ENCODE assay signal across 8 mouse cellular contexts in genomic region chr2:167942926-167943633, GRCm38 (mm10). TPM values are rescaled to one million over a fixed set of nuclear protein-coding genes. Genes with fewer than 3 reads are reported as not detected.
DNase-seq lines count a peak whose midpoint lies in the region; ATAC-seq lines count a peak whose summit lies in the region.

No protein-coding gene starts in this region.

- WGBS in forebrain, embryonic 15.5 days = 56% methylated on average over 12 of the region's 12 CpGs
- WGBS in hindbrain, embryonic 14.5 days = 65% methylated on average over 12 of the region's 12 CpGs

- H3K27me3 ChIP-seq in forebrain, embryonic 15.5 days = no peaks in the 10 kb centered on the region
- no peaks in the 10 kb centered on the region for H3K27me3 ChIP-seq in hindbrain, embryonic 14.5 days (ENCODE audit: control insufficient read depth, insufficient read depth, low read length)

- H3K9me3 ChIP-seq in forebrain, embryonic 15.5 days = no peaks in the 10 kb centered on the region
- H3K9me3 ChIP-seq in hindbrain, embryonic 14.5 days (ENCODE audit: control insufficient read depth, low read length) = no peaks in the 10 kb centered on the region

- H3K4me2 ChIP-seq in forebrain, embryonic 15.5 days (replicated peaks) = no peak overlapping the region
- H3K4me2 ChIP-seq in hindbrain, embryonic 14.5 days (replicated peaks) = 0 out of 2 replicates have a peak overlapping the region, but pooled peaks have one; percentile 6

- H3K4me1 ChIP-seq in forebrain, embryonic 15.5 days = peaks cover 73% of the 10 kb centered on the region
- peaks cover 64% of the 10 kb centered on the region for H3K4me1 ChIP-seq in hindbrain, embryonic 14.5 days (replicated peaks; ENCODE audit: control insufficient read depth, insufficient read depth, low read length)

- peak overlapping the region; percentile 82 for H3K27ac ChIP-seq in forebrain, embryonic 15.5 days (replicated peaks)
- H3K27ac ChIP-seq in hindbrain, embryonic 14.5 days = peak overlapping the region; percentile 63

- peak; percentile 34; the same call in 1 of the 2 replicates for ATAC-seq in forebrain, embryonic 15.5 days (replicated peaks)
- no peak for ATAC-seq in hindbrain, embryonic 14.5 days (ENCODE audit: low FRiP score)
- no peak for ATAC-seq in erythroblast, adult 5-6 weeks (replicated peaks; ENCODE audit: low FRiP score, poor library complexity, severe bottlenecking)

- H3K9ac ChIP-seq in forebrain, embryonic 15.5 days (replicated peaks) = no peak overlapping the region
- H3K9ac ChIP-seq in hindbrain, embryonic 14.5 days = no peak overlapping the region

- DNase-seq in adrenal gland, postnatal 14 days = peak; percentile 53
- DNase-seq in adrenal gland, postnatal 4 days (ENCODE audit: low spot score in 2 of 2) = no peak
- peak; percentile 59 for DNase-seq in A20 (ENCODE audit: low read depth, low spot score)
- no peak for DNase-seq in hindbrain, embryonic 14.5 days (ENCODE audit: low spot score)
- peak; percentile 61 for DNase-seq in lung, postnatal 14 days
- DNase-seq in spleen, postnatal 10 days (ENCODE audit: low spot score in 2 of 2) = peak; percentile 42 to 67

- H3K36me3 ChIP-seq in forebrain, embryonic 15.5 days = no peaks in the 10 kb centered on the region
- no peaks in the 10 kb centered on the region for H3K36me3 ChIP-seq in hindbrain, embryonic 14.5 days (replicated peaks; ENCODE audit: control insufficient read depth, insufficient read depth)

- no peak overlapping the region for H3K4me3 ChIP-seq in forebrain, embryonic 15.5 days
- H3K4me3 ChIP-seq in hindbrain, embryonic 14.5 days (replicated peaks; ENCODE audit: low read length) = no peak overlapping the region

RNA-seq across cellular contexts. Expression of gene Ptpn1, which starts 11.2 kb away (rescaled TPM):
- 48.2 and 54.3 TPM in 2 replicates for total RNA-seq in adrenal gland, postnatal 14 days (2021)
- total RNA-seq in adrenal gland, postnatal 4 days (2021) = 10 to 100 TPM; 49.4 to 58.7 TPM
- polyA plus RNA-seq in forebrain, embryonic 15.5 days (2015; fragmentation: Nextera tagmentation; extraction: Ambion mirVana) = 95.0 and 105 TPM in 2 replicates
- polyA plus RNA-seq in hindbrain, embryonic 14.5 days (2014; fragmentation: Nextera tagmentation; extraction: Ambion mirVana) = 62.3 and 69.3 TPM in 2 replicates
- 11.7 and 11.9 TPM in 2 replicates for total RNA-seq in erythroblast, adult 5-6 weeks (2015; ENCODE audit: low replicate concordance)
- total RNA-seq in erythroblast, adult 5-6 weeks (2017; ENCODE audit: low replicate concordance) = 8.9 and 9.1 TPM in 2 replicates

Comparison
In these comparisons a context has a peak if more than half of its experiments do, and no peak if none do; other contexts are left out.
1. DNase-seq: peak in adrenal gland, postnatal 14 days (single experiment), A20 (single experiment), lung, postnatal 14 days (single experiment) and spleen, postnatal 10 days (2 of 2); none in adrenal gland, postnatal 4 days (0 of 2) and hindbrain, embryonic 14.5 days (single experiment).